Mouse (Mus musculus): ENCODE data around the gene Eno1.

- TF ChIP-seq CTCF (IDR thresholded peaks at IDR 0.05; ENCODE audit: low read depth, low read length) (no peak), TAL1 (conservative IDR thresholded peaks at IDR 0.05; ENCODE audit: low read depth, low read length) (no peak), GATA1 (IDR thresholded peaks at IDR 0.05; ENCODE audit: borderline replicate concordance, low read length) (no peak)
Observed at GRCm38 (mm10) chr4:150201232-150201631, 35.3 kb upstream of the Eno1 start, which contains the start of gene Car6.

Measured in G1E (cell line).